Mouse (Mus musculus) B cell, adult 2 months (primary cell): ENCODE results near the gene Pbxip1.

ENCODE experiments used
- DNase-seq, 2 experiments: peaks; one replicate each; pipeline ENCODE4 v3.0.0; 2022

Pbxip1 gene

GRCm38 (mm10) chr3:89436176-89437113 lies at the start of gene Pbxip1:
TSS of gene Pbxip1 (plus strand) at chr3:89436706.
- DNase-seq, result peak; percentile 73 to 74

GRCm38 (mm10) chr3:89387632-89388031 lies 48.9 kb upstream of the Pbxip1 start:
- no peak for DNase-seq

- DNase-seq, result no peak
Observed at GRCm38 (mm10) chr3:89388134-89388881, 48.2 kb upstream of the Pbxip1 start.

DNA sequence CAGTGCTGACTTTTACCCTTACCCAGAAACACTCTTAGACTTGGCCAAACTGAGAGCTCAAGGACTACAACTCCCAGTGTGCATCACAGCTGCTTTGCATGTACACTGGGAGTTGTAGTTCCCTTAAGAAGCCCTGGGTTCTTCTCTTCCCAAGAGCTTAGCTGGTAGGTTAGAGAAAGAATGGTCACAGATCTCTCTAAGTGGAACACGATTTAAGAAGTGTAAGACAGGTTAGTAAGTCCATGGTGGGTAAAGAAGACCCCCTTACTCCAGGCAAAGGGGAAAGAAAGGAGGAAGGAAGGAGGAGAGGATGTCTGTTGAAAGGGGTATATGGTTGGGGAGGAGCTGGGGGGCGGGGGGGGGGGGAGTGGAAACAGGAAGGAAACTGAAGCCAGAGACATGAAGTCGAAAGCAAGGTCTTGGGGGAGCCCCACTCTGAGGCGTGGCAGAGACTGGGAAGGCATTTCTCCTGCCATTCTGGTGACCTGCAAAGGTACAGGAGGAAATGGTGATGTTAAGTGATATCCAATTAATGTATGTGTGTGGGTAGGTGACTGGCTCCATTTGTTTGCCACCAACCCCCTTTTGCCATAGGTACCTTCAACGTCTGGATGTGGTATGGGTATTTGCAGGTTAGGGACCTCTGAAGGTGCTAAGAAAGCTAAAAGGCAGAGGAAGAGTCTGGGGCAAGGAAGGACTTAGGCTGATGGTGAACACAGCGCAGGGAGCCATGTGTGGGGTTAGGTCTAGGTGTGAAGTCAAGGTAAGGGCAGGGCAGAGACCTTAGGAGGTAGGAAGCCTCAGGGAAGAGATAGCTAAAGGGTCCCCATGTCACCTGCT lies 47.4 kb upstream of the Pbxip1 start:
- DNase-seq, result peak; percentile 69 to 70

DNA sequence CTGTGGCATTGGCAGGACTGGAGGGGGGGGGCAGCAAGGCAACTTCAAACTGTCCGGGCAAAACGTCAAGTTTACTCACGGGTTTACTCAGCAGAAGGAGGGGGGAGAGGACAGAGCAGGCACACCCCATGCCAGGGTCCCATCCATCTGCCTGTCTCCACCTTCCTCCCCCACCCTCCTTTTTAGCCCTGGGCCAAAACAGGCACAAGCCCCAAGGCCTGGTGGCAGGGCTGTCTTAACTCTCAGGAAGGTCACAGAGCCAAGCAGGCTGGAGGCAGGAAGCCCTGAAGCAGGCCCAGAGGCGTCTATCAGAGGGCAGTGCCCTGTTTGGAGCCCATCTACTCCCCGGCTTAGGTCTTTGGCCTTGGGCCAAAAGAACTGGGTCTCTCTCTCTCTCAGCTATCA lies 46.4 kb upstream of the Pbxip1 start:
- peak; percentile 26 to 32 for DNase-seq

GRCm38 (mm10) chr3:89390699-89391662 lies 45.5 kb upstream of the Pbxip1 start:
- DNase-seq, result peak; percentile 37 to 40

GRCm38 (mm10) chr3:89391663-89392511 lies 44.6 kb upstream of the Pbxip1 start:
- DNase-seq, result peak in 1 of 2 experiments; percentile 28

DNA sequence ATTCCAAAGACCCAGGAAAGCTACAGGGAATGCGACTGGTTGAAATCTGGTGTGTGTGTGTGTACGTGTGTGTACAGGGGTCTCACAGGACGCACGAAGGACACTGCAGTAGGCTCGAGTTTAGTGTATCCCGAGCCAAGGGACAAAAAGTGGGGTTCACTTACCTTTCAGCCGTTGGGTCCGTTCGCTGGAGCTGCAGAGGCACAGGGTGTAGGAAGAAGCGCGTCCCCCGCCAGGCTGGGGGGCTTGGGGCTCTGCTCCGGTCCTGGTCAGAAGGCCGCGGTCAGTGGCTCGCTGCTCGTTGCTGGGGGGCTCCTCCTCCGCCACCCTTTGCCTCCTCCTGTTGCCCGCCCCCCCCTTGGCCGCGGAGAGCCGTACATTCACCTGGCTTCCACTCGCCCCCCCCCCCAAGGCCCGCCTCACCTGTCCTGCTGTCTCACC lies 43.6 kb upstream of the Pbxip1 start:
- peak; percentile 28 to 41 for DNase-seq

GRCm38 (mm10) chr3:89393605-89394004 lies 42.9 kb upstream of the Pbxip1 start:
- DNase-seq, result peak; percentile 94 to 95

- peak; percentile 66 to 67 for DNase-seq
Observed at GRCm38 (mm10) chr3:89394006-89394893, 42.3 kb upstream of the Pbxip1 start, which contains the start of gene Zbtb7b. TSS of gene Zbtb7b (minus strand) at chr3:89394776.

DNA sequence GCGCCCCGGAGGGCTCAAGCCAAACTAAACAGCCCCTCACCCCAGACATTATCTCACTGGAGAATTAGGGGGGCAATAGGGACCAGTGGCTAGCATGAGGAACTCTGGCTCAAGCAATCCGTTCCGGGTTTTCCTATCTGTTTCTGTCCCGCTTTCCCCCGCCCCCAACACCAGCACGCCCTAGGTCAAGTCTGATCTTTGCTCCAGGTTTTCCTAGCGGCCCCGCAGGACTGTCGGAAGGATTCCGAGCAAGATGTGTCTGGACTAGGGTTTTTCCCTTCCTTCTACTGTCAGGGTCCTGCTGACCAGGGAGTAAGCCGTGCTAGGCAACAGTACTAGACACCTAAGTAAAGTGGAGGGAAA lies 41.6 kb upstream of the Pbxip1 start:
- DNase-seq, result peak; percentile 56

DNA sequence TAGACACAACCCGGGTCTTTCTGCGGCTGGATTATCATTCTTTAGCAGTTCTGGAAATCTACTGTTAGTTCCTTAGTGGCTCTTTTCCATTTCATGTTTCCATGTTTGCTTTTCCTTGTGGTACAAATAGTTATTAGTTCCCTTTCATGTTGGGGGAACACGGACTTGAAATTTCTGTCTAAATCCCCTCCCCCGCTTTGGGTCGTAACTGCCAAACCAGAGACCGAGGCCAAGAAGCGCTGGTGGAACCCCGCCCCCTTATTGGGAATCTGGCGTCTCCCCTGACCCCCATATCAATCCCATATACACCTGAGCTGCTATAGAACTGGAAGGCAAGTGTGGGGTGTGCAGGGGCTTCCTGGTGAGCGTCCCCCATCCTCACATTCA lies 41.1 kb upstream of the Pbxip1 start:
- no peak for DNase-seq

GRCm38 (mm10) chr3:89395806-89396653 lies 40.5 kb upstream of the Pbxip1 start:
- peak; percentile 65 to 67 for DNase-seq

GRCm38 (mm10) chr3:89396654-89397005 lies 39.9 kb upstream of the Pbxip1 start:
- no peak for DNase-seq

DNA sequence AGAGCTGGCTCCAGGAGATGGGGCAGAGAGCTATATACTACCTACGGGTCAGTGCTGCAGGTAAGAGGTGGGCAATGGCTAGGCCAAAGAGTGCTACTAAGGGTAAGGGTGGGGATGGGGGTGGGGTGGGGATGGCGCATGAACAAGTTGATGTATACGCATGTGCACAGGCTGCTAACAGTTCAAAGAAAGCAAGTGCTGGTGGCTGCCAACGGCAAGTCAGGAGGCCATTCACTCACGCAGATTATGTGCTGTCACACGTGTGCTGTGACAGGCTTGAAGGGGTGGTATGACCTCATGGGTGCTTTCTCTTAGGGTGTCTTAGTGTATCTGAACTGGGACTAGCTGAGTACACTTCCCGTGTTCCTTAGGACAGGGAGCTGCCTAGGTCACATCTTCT lies 35.2 kb upstream of the Pbxip1 start:
- DNase-seq, result no peak

DNA sequence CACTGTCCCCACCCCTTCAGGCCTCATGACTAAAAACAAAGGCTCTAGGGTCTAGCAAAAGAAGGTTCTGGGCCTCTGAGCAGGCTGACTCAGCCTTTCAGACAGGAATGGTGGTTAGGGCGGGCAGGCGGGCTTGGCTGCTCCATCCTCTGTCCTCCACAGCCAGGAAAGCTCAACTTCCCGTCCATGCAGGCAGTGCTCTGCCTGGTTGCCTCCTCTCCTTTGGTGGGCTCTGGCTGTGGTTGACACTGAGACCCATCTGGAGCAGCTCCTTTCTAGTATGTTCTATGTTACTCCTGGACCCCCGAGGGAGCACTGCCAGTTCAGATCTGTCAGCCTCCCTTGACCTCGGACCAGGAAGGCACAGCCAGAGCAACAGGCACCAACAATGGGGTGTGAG lies 33.8 kb upstream of the Pbxip1 start, which contains the start of gene Lenep:
Lenep (minus strand) TSS at position 101 of the 400 bp plus-strand sequence.
- no peak for DNase-seq

DNA sequence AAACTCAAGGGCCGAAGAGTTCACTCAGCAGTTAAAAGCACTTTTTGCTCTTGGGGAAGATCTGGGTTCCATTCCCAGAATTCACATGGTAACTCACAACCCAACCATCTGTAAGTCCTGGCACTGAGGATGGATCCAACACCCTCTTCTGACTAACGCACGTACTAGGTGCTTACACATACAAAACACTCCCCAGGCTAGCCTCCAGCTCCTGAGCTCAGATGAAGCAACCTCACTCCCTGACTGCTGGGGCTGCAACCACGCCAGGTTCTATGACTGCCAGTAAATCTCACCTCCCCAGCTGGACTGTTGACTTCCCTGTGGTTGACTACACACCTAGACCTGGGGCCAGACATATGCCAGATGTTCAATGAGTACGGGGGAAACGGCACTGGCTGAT lies 29.6 kb upstream of the Pbxip1 start:
- DNase-seq, result no peak

DNA sequence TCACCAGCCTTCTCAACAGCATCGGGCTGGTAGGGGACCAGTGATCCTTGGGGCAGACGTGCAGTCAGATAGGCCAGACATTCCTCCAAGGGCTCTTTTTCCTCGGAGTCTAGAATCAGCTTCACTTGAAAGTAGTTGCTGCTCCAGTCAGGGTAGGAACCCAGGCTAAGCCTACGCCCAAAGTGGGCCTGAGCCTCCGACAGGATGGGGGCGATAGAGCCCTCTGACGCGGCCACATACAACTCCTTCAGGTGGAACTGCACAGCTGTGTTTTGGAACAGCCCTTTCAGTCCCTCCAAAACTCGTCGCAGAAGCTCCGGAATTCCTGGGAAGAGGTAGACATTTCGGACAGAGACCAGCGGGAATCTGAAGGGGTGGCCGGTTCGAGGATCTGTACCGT lies 28.1 kb upstream of the Pbxip1 start:
- no peak for DNase-seq

DNA sequence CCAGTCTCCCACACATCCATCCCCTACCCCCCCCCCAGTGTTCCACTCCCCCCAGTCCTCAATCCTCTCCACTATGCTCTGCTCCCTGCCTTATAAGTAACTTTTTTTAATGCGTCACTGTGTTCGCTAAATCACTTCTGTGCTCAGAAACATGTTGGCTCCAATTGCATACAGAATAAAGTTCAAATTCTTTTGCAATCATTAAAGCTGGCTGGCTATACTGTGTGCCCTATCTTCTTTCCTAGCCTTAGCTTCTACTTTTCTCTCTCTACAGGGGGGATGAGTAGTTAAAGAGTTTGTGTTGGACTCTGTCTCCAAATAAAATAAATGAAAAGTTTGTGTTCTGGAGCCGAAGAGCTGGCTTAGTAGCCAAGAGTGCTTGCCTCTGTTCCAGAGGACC lies 26.8 kb upstream of the Pbxip1 start:
- DNase-seq, result no peak
